Mouse (Mus musculus) neural tube, embryonic 10.5 days (tissue): ENCODE data around the gene BC005624.

Experiments used
- DNase-seq: peaks from one replicate; pipeline ENCODE4 v3.0.0-alpha.2; 2017; ENCODE audit warnings: low spot score; ENCODE audit errors: extremely low spot score

The BC005624 gene

GRCm38 (mm10) chr2:30981790-30982513 lies at the start of gene BC005624, which contains the start of gene Usp20:
BC005624 (minus strand) TSS chr2:30982201.
Usp20 (plus strand) TSS chr2:30982279.
- DNase-seq, result peak; percentile 99

GRCm38 (mm10) chr2:31026642-31027041 lies 44.6 kb upstream of the BC005624 start:
- DNase-seq, result no peak

DNA sequence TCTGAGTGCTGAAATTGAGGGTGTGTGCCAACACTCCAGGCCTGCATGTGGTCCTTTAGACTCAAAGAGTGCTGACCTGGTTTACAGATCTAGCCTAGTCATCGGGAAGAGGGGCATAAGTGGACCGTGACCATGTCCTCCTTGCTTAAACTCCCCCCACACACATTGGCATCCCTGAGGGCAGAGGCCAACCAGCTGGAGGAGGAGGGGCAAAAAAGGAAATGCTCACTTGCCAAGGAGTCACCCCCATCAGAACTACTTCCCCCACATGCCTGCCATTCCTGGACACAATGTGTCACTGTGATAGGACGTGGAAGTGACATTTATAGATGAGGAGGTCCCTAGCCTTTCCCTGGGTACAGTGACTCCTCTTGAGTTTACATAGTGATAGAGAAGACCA lies 43.5 kb upstream of the BC005624 start:
- DNase-seq, result no peak

DNA sequence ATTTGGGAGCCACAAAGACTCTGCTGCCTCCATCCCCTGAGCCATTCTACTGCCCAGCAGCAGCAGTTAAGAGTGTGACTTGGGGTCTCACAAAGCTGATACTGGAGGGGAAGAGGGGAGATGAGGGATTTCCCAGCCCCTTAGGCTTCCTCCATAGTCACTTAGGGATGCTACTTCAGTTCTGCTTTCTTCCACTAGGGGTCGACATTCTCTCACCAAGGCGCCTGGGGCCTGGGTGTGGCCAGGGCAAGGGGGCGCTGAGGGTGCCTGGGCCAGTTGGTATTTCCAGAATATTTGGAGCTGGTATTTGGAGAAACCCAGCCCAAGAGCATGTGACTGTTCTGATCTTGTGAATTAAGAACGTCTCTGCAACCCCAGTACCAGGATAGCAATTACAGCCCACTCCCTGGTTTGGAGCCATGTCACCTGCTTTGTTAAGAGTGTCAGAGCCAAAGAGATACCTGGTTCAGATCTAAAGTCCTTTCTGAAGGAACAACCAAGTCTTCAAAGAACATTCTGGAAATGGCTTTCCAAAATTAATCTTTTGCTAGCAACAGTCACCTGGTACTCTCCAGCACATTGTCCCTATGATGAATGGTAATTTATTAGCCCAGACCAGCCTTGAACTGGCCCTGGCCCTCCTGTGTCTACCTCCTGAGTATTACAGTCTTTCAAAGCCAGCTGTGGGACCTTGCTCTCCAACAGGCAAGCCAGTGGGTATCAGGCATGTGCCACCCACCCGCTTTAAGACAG lies 42.8 kb upstream of the BC005624 start:
- peak; percentile 64 for DNase-seq

GRCm38 (mm10) chr2:31023940-31024339 lies 41.9 kb upstream of the BC005624 start:
- DNase-seq, result no peak

DNA sequence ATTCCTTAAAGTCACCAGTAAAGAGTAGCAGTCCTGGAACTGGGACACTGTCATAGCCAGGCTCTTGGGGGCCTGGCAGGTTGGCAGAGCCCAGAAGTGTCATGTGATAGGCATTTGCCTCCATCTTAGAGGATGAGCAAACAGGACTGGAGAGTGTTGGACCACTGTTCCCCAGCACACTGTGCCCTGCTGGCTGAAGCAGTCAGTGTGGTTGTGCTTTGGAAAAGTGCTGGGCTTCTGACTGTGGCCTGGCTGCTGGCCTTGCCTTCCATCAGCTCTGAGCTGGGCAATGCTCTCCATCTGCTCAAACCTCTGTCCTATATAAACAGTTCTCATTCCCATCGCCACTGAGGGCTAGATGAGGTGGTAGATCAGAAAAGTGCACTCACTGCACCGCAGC lies 38.2 kb upstream of the BC005624 start:
- DNase-seq, result no peak

- no peak for DNase-seq
Measured at GRCm38 (mm10) chr2:31019011-31019410, 37.0 kb upstream of the BC005624 start.

- DNase-seq, result no peak
Measured at GRCm38 (mm10) chr2:31018519-31018918, 36.5 kb upstream of the BC005624 start.

GRCm38 (mm10) chr2:31017625-31018317 lies 35.8 kb upstream of the BC005624 start:
- no peak for DNase-seq

- DNase-seq, result no peak
Measured at GRCm38 (mm10) chr2:31013371-31014120, 31.5 kb upstream of the BC005624 start.

- DNase-seq, result no peak
Measured at GRCm38 (mm10) chr2:31007208-31007607, 25.2 kb upstream of the BC005624 start.

- DNase-seq, result no peak
Measured at GRCm38 (mm10) chr2:31006434-31006833, 24.4 kb upstream of the BC005624 start.

- no peak for DNase-seq
Measured at GRCm38 (mm10) chr2:31005453-31005852, 23.5 kb upstream of the BC005624 start.

GRCm38 (mm10) chr2:31002857-31003256 lies 20.9 kb upstream of the BC005624 start:
- DNase-seq, result no peak

GRCm38 (mm10) chr2:30998443-30999260 lies 16.7 kb upstream of the BC005624 start:
- no peak for DNase-seq

GRCm38 (mm10) chr2:30995432-30995996 lies 13.5 kb upstream of the BC005624 start:
- no peak for DNase-seq

- DNase-seq, result no peak
Measured at GRCm38 (mm10) chr2:30994853-30995252, 12.9 kb upstream of the BC005624 start.

DNA sequence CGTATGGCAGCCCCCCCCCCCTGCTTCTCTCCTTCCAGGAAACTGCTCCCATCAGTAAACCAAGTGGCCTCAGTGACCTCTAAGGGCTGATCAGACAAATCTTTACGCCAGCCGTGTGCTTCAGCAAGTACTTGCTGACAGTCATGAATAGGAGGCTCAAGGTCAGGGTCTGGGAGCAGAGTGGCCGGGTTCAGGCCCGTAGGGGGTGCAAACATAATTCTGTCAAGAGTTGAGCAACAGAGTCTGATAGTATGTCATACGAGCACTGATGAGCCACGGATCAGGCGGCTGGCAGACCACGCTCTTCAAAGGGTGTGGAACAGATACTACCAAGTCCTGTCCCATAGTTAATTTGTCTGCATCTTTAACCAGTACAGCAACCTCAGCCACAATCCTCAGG lies 8.2 kb upstream of the BC005624 start:
- no peak for DNase-seq

DNA sequence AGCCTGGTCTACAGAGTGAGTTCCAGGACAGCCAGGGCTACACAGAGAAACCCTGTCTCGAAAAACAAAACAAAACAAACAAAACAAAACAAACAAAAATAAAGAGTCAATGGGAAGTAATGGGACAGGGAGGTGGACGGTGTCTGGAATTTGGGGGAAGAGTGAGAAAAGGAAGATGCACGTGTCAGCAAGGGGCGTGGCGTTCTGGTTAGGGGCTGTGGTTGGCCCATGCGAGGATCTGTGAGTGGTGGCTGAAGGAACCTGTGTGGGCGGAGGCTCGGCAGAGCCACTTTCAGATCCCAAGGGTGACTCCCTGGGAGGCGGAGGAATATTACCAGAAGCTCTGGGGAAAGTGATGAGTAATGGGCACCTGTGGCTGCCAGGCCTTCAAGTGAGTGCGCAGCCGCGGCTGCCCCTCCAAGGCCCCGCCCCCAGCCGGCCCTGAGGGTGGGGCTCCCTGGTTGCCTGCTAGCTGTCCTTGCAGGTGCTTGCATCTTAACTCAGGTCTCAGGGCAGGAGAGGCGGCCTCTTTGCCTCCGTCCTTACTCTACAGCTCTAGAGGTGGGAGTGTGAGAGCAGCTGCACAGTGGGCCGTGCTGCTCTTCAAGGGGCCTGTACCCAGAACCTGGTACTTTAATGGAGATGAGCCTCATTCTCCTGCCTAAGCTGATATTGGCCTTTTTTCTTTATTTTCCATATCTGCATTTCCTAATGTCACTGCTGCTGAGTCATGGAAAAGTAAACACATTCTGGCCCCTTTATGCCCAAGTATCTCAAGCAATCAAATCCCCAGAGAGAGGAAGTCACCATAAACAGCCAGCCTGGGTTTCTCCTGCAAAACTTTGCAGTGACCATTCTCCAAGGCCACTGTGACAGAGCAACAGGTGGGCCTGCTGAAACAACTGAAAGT lies 3.4 kb upstream of the BC005624 start:
- DNase-seq, result no peak
